Mouse (Mus musculus) testis, postnatal 10 days (tissue): ENCODE results near the gene Lxn.
A peak's percentile ranks its signal among the peaks of the same experiment; 100 is the strongest.

ENCODE experiments used
- DNase-seq: peaks from one replicate; pipeline ENCODE4 v3.0.0; 2021; ENCODE audit warnings: low spot score

Gene Lxn

GRCm38 (mm10) chr3:67463450-67464372 lies at the start of gene Lxn:
Gene Lxn, minus strand, starts transcription at chr3:67463926.
- peak; percentile 72 for DNase-seq

GRCm38 (mm10) chr3:67512807-67513206 lies 49.1 kb upstream of the Lxn start:
- DNase-seq, result peak; percentile 83

DNA sequence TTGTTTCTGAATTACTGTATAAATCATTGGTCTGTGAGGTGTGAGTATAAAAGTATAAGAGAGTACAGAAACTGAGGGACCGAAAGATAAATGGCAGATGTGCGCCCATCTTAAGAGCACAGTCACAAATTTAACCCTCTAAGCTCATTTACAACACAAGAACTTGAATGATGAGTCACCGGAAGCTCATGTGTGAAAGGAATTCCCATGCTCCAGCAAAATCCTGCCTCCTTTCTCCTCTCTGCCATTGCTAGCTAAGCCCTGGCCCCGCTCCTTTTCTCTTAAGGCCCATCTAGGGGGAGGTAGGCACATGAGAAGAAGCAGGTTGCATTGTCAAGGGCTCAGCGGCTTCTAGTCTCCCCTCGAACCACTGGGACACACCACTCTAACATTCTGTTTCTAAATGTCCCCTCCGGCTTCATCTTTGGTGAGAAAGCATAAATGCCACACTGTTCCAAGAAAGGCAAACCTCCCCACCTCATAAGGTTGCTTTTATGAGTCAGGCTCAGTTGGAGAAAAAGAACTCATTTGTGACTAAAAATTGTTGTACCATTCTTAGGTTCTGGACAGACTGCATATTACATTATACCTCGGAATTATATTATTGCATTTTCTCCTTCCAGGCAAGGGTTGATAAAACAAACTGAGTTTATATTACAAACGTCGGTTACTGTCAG lies 44.6 kb upstream of the Lxn start:
- DNase-seq, result no peak

DNA sequence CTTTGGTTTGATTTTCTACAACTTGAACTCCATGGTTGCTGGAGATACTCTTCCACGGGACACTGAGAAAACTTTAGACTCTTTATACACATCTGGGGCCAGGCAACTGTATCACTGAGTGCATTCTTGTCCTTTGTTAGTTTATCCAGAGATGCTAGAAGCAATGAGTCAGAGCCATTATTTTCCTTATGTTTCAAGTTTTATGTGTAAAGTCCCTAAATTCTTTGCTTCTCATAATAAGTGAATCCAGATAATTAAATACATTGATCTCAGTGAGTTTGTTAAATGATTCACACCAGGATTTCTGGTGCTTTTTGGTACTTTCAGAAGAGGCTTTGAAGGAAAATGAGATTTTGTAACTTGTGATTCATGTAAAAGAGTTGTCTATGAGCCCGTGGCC lies 41.6 kb upstream of the Lxn start:
- no peak for DNase-seq

- peak; percentile 47 for DNase-seq
These were observed 40.2 kb upstream of the Lxn start for GRCm38 (mm10) chr3:67503878-67504277.

DNA sequence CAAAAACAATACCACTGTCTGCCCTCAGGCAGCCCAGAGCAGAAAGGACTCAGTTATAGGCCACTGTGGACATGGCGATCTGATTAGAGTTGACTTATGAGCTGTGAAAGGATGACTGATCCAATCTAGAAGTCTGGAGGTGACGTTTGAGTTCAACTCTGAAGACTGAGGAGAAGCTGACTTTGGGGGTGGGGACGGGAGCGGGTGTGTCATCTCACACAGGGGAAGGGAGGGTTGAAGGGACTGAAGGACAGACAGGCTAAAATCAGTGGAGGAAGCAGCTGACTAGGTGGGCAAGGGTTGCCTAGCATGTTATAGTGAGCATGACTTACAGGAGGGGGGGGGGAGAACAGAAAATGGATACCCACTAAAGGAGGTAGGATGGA lies 35.7 kb upstream of the Lxn start:
- no peak for DNase-seq

- DNase-seq, result no peak
These were observed 35.2 kb upstream of the Lxn start for GRCm38 (mm10) chr3:67498773-67499405.

DNA sequence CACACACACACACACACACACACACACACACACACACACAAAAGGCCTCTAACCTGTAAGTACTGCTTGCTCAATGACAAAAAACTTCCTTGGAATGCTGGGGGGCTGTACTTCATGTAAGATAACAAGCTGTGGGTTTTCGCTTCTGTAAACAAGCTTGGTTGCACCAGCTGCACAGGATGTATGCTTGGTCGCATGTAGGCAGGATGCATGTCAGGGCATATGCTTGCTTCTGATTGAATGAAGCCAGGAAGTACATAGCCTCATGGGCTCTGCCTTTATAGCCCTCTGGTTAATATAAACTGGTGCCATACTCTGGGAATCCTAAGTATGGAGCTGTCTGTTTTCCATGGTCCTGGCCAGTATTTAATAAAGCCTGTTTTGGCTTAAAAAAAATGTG lies 34.3 kb upstream of the Lxn start:
- DNase-seq, result no peak

GRCm38 (mm10) chr3:67496310-67496709 lies 32.6 kb upstream of the Lxn start:
- DNase-seq, result no peak

DNA sequence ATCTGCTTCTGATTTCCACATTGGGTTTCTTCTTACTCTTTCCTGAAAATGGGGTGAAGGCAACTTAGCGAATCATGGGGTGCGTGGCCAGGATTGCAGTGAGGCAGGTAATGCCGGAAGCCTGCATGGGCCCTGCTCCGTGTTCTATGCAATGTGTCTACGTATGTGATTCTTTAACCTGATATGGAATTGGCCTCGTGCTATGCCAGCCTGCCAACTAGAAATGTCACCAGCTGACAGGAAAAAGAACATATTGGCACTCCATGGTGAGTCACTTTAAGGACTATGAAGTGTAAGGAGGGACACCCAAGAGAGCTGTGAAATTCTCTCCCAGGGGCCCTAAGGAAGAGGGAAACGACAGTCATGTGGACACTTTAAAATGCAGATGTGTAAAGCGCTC lies 29.4 kb upstream of the Lxn start:
- no peak for DNase-seq

GRCm38 (mm10) chr3:67492086-67492869 lies 28.6 kb upstream of the Lxn start:
- no peak for DNase-seq

GRCm38 (mm10) chr3:67490156-67490555 lies 26.4 kb upstream of the Lxn start:
- DNase-seq, result no peak

DNA sequence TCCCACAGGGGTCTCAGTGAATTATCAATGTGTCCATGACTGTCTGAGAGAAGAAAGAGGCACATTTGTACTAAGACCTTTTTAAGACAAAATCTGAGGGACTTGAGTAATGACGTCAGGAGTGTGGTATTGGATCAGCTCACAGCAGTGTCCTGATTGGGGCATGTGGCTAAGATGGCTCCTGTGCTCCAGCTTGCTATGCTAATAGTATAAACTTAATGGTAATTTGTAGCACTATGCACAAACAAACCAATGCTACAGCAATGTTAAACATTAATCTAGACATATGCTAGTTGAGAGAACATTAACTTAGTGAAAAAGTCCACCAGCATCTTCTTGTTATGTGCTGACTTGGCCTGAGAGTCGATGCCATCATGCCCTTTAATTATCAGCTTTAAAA lies 21.5 kb upstream of the Lxn start:
- no peak for DNase-seq

DNA sequence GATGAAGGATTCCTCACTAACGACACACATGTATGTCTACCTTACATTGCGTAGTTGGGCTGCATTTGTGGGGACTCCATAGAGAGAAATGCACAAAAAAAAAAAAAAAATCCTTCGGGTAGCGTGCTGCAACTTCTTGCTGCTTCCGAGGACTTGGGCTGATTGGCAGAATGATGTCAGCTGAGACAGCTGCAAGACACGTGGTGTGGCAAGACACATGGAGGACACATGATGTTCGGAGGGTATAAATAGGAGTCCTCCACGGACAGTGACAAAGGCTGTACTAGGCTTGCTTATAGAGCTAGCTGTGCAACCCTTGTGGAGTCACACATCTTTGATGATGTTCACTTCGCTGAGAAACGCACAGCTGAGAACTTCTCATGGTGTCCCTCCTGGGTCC lies 18.7 kb upstream of the Lxn start:
- no peak for DNase-seq

- DNase-seq, result no peak
These were observed 16.1 kb upstream of the Lxn start for GRCm38 (mm10) chr3:67479806-67480205.

GRCm38 (mm10) chr3:67473438-67473837 lies 9.7 kb upstream of the Lxn start:
- DNase-seq, result no peak

GRCm38 (mm10) chr3:67471408-67472127 lies 7.8 kb upstream of the Lxn start:
- no peak for DNase-seq

DNA sequence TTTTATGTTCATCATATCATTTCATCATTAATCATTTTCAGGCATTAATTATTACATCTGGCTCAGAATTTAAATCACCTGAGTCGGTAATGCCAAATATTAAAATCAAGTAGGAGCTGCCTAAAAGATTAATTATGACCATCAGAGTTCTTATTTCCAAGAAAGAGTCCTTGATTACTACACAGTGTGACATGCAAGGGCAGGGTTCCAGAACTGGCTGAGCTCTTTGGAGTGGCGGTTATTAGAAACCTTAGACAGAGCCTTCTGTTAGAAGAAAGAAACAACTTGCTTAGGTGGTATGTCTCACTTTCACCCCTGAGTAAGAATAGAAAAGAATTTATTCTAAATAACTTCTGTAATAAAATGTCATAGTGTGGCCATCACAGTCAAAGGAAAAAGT lies 3.6 kb upstream of the Lxn start:
- no peak for DNase-seq

DNA sequence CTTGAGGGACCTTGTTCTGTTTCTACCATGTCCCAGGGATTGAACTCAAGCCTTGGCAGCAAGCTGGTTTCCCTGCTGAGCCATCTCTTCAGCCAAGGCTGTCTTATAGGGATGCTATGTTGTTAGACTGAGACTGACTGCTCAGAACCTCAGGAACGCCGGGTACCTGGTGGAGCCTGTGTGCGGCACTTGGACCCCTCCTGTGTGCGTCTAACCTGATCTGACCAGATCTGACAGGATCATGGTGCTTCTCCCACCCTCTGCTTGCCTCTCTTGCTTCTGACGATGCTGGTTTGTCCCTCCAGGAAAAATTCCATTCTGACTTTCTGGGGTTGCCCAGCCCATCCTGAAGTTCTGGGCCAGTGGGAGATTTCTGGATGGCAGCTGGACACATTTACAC lies 2.9 kb upstream of the Lxn start:
- DNase-seq, result no peak

DNA sequence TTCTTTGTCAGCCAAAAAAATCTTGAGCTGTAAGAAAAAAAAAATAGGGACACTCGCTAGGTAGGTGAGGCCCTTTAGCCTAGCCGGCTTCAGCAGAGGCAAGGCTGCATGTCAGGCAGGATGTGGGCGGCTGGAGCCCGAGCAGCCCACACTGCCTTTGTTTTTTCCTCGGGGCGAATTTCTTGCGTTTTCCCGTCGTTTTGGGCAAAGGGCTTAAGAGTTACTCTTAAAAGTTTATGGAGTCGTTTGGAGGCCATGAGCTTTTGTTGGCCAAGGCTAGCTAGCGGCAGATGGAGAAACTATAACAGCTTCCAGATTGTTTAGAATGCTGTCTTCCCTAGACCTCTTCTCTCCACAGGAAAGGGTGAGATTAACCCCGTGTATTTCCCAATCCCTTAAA lies 725 bp downstream of the Lxn start:
- no peak for DNase-seq

DNA sequence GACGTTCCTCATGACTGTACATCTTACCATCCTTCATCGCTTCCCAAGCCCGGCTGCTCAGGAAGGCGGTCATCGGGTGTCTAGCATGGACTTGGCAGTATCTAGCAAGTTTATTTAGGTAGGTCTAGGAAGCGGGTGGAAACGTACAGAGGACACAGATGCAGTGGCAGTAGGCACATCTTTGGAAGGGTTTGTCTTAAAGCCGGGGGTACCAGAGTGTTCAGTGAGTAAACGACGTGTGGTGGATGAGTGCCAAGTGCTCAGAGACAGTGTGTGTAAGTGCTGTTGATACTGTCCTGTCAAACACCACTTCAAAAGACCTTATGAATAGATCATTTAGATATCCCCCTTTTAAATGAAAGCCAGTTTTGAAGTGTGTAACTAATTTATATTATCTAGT lies 1.1 kb downstream of the Lxn start:
- no peak for DNase-seq

DNA sequence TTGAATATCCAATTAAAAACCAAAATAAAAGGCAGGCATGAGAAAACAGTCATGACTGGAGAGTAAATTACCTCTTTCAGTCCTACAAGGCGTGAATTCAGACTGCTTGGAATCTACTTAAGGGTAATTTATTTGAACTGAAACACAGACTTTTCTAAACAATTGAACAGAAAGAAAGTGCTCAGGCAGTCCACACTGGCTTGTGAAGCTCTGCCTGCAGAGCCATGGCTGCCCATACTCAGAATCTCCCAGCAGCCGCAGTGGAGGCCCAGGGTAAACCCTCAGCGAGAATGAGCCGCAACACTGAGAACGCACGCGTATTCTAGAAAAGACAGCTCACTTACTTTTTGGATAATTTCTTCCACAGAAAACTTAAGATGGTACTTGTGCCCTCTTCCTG lies 1.7 kb downstream of the Lxn start:
- no peak for DNase-seq
